Mouse (Mus musculus) CH12.LX (cell line): ENCODE measurements around the gene Atp5l. TPM values are rescaled to one million over a fixed set of nuclear protein-coding genes. Genes with fewer than 3 reads are reported as not detected.

Source experiments
- DNase-seq: peaks from one replicate; pipeline ENCODE4 v3.0.0-alpha.2; 2013; ENCODE audit errors: extremely low read depth
- H3K27ac ChIP-seq: 2 replicates; pipeline ENCODE4 v1.5.1; 2012; ENCODE audit warnings: low read depth, mild to moderate bottlenecking, control low read depth, moderate library complexity; ENCODE audit not compliant: insufficient read depth
- H3K27me3 ChIP-seq: replicated peaks from 2 replicates; pipeline ENCODE3; 2012; ENCODE audit warnings: inconsistent platforms
- H3K36me3 ChIP-seq, 2 experiments: replicated peaks in 1 of 2; 2 replicates each; pipeline versions ENCODE3 to v1.6.1; 2012; ENCODE audit warnings: inconsistent platforms in 1 of 2, low read length in 1 of 2, mild to moderate bottlenecking in 1 of 2, mixed read lengths in 1 of 2, moderate library complexity in 1 of 2; ENCODE audit not compliant: control insufficient read depth in 1 of 2, insufficient read depth in 1 of 2
- H3K4me1 ChIP-seq, 2 experiments: 2 replicates each; pipeline ENCODE4 v1.6.1; 2012; ENCODE audit warnings: inconsistent platforms in 1 of 2, moderate library complexity in 1 of 2; ENCODE audit not compliant: insufficient read depth in 2 of 2, control insufficient read depth in 1 of 2
- H3K4me2 ChIP-seq: 2 replicates; pipeline ENCODE4 v1.6.1; 2012; ENCODE audit warnings: low read depth, mild to moderate bottlenecking, control low read depth; ENCODE audit not compliant: poor library complexity, insufficient read depth, severe bottlenecking
- H3K4me3 ChIP-seq, 3 experiments: fragments of 150-350 bp in 1 of 3; sonication (generic) in 1 of 3; replicated peaks in 1 of 3; 2 replicates each; pipeline versions ENCODE3 to v1.5.1; 2011 to 2012; ENCODE audit warnings: low read depth in 2 of 3, low read length in 2 of 3, mild to moderate bottlenecking in 2 of 3, moderate library complexity in 2 of 3, control low read depth in 1 of 3, improper control_type of control experiment in 1 of 3, inconsistent platforms in 1 of 3, mixed read lengths in 1 of 3; ENCODE audit not compliant: poor library complexity in 1 of 3
- H3K79me2 ChIP-seq: replicated peaks from 2 replicates; pipeline ENCODE4 v1.6.1; 2012; ENCODE audit warnings: mild to moderate bottlenecking, moderate library complexity; ENCODE audit not compliant: control insufficient read depth, poor library complexity, insufficient read depth, severe bottlenecking; ENCODE audit errors: extremely low read depth
- H3K9ac ChIP-seq: 2 replicates; pipeline ENCODE4 v1.6.1; 2012; ENCODE audit warnings: low read depth, mild to moderate bottlenecking, control low read depth, moderate library complexity; ENCODE audit not compliant: insufficient read depth
- H3K9me3 ChIP-seq: replicated peaks from 2 replicates; pipeline ENCODE3; 2012; ENCODE audit warnings: low read length, inconsistent platforms, mixed read lengths
- BHLHE40 ChIP-seq: IDR thresholded peaks from 2 replicates; pipeline ENCODE4 v1.6.1; 2011; ENCODE audit warnings: mild to moderate bottlenecking, low read depth, low read length, improper control_type of control experiment
- CHD1 ChIP-seq: IDR thresholded peaks from 2 replicates; pipeline ENCODE4 v1.6.1; 2012; ENCODE audit warnings: low read depth, low read length, improper control_type of control experiment, inconsistent platforms
- CHD2 ChIP-seq: IDR thresholded peaks from 2 replicates; pipeline ENCODE4 v1.6.1; 2011; ENCODE audit warnings: low read length, improper control_type of control experiment
- E2F4 ChIP-seq: IDR thresholded peaks from 2 replicates; pipeline ENCODE4 v1.6.1; 2011; ENCODE audit warnings: low read depth, low read length, improper control_type of control experiment; ENCODE audit not compliant: insufficient replicate concordance
- ELF1 ChIP-seq: IDR thresholded peaks from 2 replicates; pipeline ENCODE4 v1.6.1; 2014; ENCODE audit warnings: low read depth, mild to moderate bottlenecking, inconsistent platforms, low read length, improper control_type of control experiment
- EP300 ChIP-seq: IDR thresholded peaks from 2 replicates; pipeline ENCODE4 v1.6.1; 2011; ENCODE audit warnings: low read length, improper control_type of control experiment
- ETS1 ChIP-seq: conservative IDR thresholded peaks from 2 replicates; pipeline ENCODE4 v1.6.1; 2012; ENCODE audit warnings: low read depth, mild to moderate bottlenecking, inconsistent platforms, low read length, improper control_type of control experiment, moderate library complexity
- GABPA ChIP-seq: IDR thresholded peaks from 2 replicates; pipeline ENCODE4 v1.6.1; 2012; ENCODE audit warnings: low read depth, low read length, improper control_type of control experiment, inconsistent platforms; ENCODE audit not compliant: insufficient replicate concordance
- HCFC1 ChIP-seq: IDR thresholded peaks from 2 replicates; pipeline ENCODE4 v1.6.1; 2012; ENCODE audit warnings: low read depth, mild to moderate bottlenecking, inconsistent platforms, low read length, improper control_type of control experiment
- IRF4 ChIP-seq: IDR thresholded peaks from 2 replicates; pipeline ENCODE4 v1.6.1; 2014; ENCODE audit warnings: low read depth, mild to moderate bottlenecking, inconsistent platforms, low read length, improper control_type of control experiment
- KAT2A ChIP-seq: IDR thresholded peaks from 2 replicates; pipeline ENCODE4 v1.6.1; 2012; ENCODE audit warnings: low read length, improper control_type of control experiment, inconsistent platforms; ENCODE audit not compliant: insufficient replicate concordance
- MAFK ChIP-seq: IDR thresholded peaks from 2 replicates; pipeline ENCODE4 v1.6.1; 2011; ENCODE audit warnings: low read length, improper control_type of control experiment; ENCODE audit not compliant: insufficient replicate concordance
- MAX ChIP-seq: IDR thresholded peaks from 2 replicates; pipeline ENCODE4 v1.6.1; 2011; ENCODE audit warnings: low read length, improper control_type of control experiment
- MAZ ChIP-seq: IDR thresholded peaks from 2 replicates; pipeline ENCODE4 v1.6.1; 2012; ENCODE audit warnings: low read depth, mild to moderate bottlenecking, inconsistent platforms, low read length, improper control_type of control experiment, moderate library complexity
- MXI1 ChIP-seq: IDR thresholded peaks from 2 replicates; pipeline ENCODE4 v1.6.1; 2011; ENCODE audit warnings: mild to moderate bottlenecking, low read depth, low read length, improper control_type of control experiment
- MYC ChIP-seq: IDR thresholded peaks from 2 replicates; pipeline ENCODE4 v1.6.1; 2011; ENCODE audit warnings: low read depth, mild to moderate bottlenecking, improper control_type of control experiment, low read length
- NELFE ChIP-seq: IDR thresholded peaks from 2 replicates; pipeline ENCODE4 v1.6.1; 2011; ENCODE audit warnings: low read depth, low read length, improper control_type of control experiment
- NRF1 ChIP-seq: IDR thresholded peaks from 2 replicates; pipeline ENCODE4 v1.6.1; 2014; ENCODE audit warnings: low read depth, mild to moderate bottlenecking, inconsistent platforms, low read length, improper control_type of control experiment, moderate library complexity
- PAX5 ChIP-seq: IDR thresholded peaks from 2 replicates; pipeline ENCODE4 v1.6.1; 2012; ENCODE audit warnings: low read length, inconsistent platforms, mixed read lengths
- POLR2AphosphoS2 ChIP-seq: IDR thresholded peaks from 2 replicates; pipeline ENCODE4 v1.6.1; 2011; ENCODE audit warnings: low read depth, low read length, improper control_type of control experiment
- RAD21 ChIP-seq: IDR thresholded peaks from 2 replicates; pipeline ENCODE4 v1.6.1; 2011; ENCODE audit warnings: low read depth, mild to moderate bottlenecking, low read length, improper control_type of control experiment, moderate library complexity
- RCOR1 ChIP-seq: conservative IDR thresholded peaks from 2 replicates; pipeline ENCODE4 v1.6.1; 2012; ENCODE audit warnings: low read depth, mild to moderate bottlenecking, inconsistent platforms, low read length, improper control_type of control experiment
- SIN3A ChIP-seq: IDR thresholded peaks from 2 replicates; pipeline ENCODE4 v1.6.1; 2012; ENCODE audit warnings: low read length, improper control_type of control experiment, inconsistent platforms
- SMC3 ChIP-seq: IDR thresholded peaks from 2 replicates; pipeline ENCODE4 v1.6.1; 2011; ENCODE audit warnings: low read depth, low read length, improper control_type of control experiment
- TBP ChIP-seq: conservative IDR thresholded peaks from 2 replicates; pipeline ENCODE4 v1.6.1; 2011; ENCODE audit warnings: low read depth, low read length, improper control_type of control experiment
- UBTF ChIP-seq: IDR thresholded peaks from 2 replicates; pipeline ENCODE4 v1.6.1; 2012; ENCODE audit warnings: low read depth, mild to moderate bottlenecking, inconsistent platforms, low read length, improper control_type of control experiment, moderate library complexity
- USF1 ChIP-seq: IDR thresholded peaks from 2 replicates; pipeline ENCODE4 v1.6.1; 2014; ENCODE audit warnings: low read depth, mild to moderate bottlenecking, inconsistent platforms, low read length, improper control_type of control experiment
- USF2 ChIP-seq: conservative IDR thresholded peaks from 2 replicates; pipeline ENCODE4 v1.6.1; 2011; ENCODE audit warnings: low read depth, low read length, improper control_type of control experiment
- ZC3H11A ChIP-seq: IDR thresholded peaks from 2 replicates; pipeline ENCODE4 v1.6.1; 2012; ENCODE audit warnings: low read depth, mild to moderate bottlenecking, inconsistent platforms, low read length, improper control_type of control experiment
- ZMIZ1 ChIP-seq: IDR thresholded peaks from 2 replicates; pipeline ENCODE4 v1.6.1; 2012; ENCODE audit warnings: low read depth, mild to moderate bottlenecking, inconsistent platforms, low read length, improper control_type of control experiment
- dilution Hi-C: fragments of 300-500 bp; cut with MboI; formaldehyde crosslinking; loops from 2 replicates; pipeline ENCODE4 v1.14.3; 2020; ENCODE audit warnings: low sequenced_read_pairs; ENCODE audit not compliant: extremely low pct_unique_long_range_greater_than_20kb, extremely low pct_ligation_motif_present
- in situ Hi-C: fragments of 300-500 bp; cut with MboI; formaldehyde crosslinking; loops from 3 replicates; pipeline ENCODE4 v1.14.3; 2019; ENCODE audit warnings: low sequenced_read_pairs, low pct_ligation_motif_present, low pct_unique_long_range_greater_than_20kb, mixed read lengths
- polyA plus RNA-seq: library from polyadenylated mRNA; unstranded; fragments of >175 nt; gene quantifications from 2 replicates; pipeline ENCODE4 v1.2.1, GENCODE M21; 2012; ENCODE audit warnings: low read depth; ENCODE audit not compliant: insufficient read length
- total RNA-seq, 2 experiments: library from RNA; depleted of rRNA; stranded (reverse); fragments of 300-350 nt in 1 of 2; fragments of >200 nt in 1 of 2; gene quantifications; 2 replicates each; pipeline ENCODE4 v1.2.3; 2012 to 2014

Atp5l gene
- total and polyA plus RNA-seq, 3 experiments = 277 to 720 (median 490) TPM

- peak overlapping the region; percentile 48 for H3K4me2 ChIP-seq
- in situ Hi-C loops = no loop called here
- no peak overlapping the region for H3K9ac ChIP-seq
- dilution Hi-C loops = no loop called here
- no peaks in the 10 kb centered on the region for H3K9me3 ChIP-seq
- peaks cover 37 to 92% of the 10 kb centered on the region in 2 experiments for H3K4me1 ChIP-seq
- H3K79me2 ChIP-seq = peaks cover 93% of the 10 kb centered on the region
- TF ChIP-seq RAD21 (no peak), SIN3A (0 out of 2 replicates have a peak, but pooled peaks have one; percentile 43)
- no peak overlapping the region for H3K4me3 ChIP-seq
- no peak for DNase-seq
- peak overlapping the region; percentile 6; the same call in 1 of the 2 replicates for H3K27ac ChIP-seq
- peaks cover 35 to 63% of the 10 kb centered on the region in 2 experiments for H3K36me3 ChIP-seq
- no peaks in the 10 kb centered on the region for H3K27me3 ChIP-seq
Measured at GRCm38 (mm10) chr9:44867664-44868063, 52.9 kb downstream of the Atp5l start.

DNA sequence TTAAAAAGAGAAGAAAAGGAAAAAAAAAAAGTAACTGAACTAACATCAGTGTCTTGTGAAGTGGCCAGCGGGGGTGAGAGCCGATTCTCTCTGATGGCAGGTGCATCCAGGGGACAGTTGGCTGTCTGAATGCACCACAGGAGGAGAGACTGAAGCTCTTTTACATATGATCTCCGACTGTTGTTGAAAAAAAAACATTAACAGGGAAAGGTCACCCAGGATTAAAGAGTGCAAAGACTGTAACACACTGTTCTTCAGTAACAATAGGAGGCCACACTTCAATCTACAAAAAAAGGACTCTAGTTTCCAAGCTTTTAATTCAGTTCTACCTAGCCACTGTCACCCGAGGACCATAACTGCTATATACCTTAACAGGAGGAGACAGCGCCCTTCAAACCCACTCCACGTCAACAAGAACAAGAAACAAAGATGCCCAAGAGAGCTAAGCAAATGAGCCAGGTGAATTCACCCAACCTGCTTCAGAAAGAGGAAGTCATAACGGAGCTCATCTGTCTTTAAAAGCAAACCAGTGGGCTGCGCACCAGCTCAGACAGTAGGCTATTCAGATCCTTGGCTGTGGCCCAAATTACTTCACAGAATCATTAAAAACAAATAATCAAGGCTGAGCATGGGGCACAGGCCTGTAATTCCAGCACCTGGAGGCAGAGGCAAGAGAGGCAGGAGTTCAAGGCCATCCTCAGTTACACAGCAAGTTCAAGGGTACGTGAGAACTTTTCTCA is 53.9 kb downstream of the Atp5l start:
- no peaks in the 10 kb centered on the region for H3K27me3 ChIP-seq
- H3K27ac ChIP-seq = peak overlapping the region; percentile 16
- H3K9me3 ChIP-seq = peaks cover 6% of the 10 kb centered on the region
- in situ Hi-C loops (no loop called here), dilution Hi-C loops (no loop called here)
- DNase-seq = peak; percentile 77
- peaks cover 94% of the 10 kb centered on the region for H3K79me2 ChIP-seq
- peak overlapping the region; percentile 48 for H3K4me2 ChIP-seq
- peaks cover 32 to 82% of the 10 kb centered on the region in 2 experiments for H3K4me1 ChIP-seq
- no peak overlapping the region for H3K9ac ChIP-seq
- H3K4me3 ChIP-seq = no peak overlapping the region
- H3K36me3 ChIP-seq = peaks cover 39 to 65% of the 10 kb centered on the region in 2 experiments
- TF ChIP-seq MAX (no peak), RAD21 (no peak), UBTF (no peak), E2F4 (no peak), ZC3H11A (no peak), GABPA (no peak), SIN3A (peak; percentile 69), SMC3 (no peak; the same call in 1 of the 2 replicates), MYC (0 out of 2 replicates have a peak, but pooled peaks have one; percentile 41), IRF4 (peak; percentile 50; the same call in 1 of the 2 replicates), MXI1 (peak; percentile 67; the same call in 1 of the 2 replicates), ELF1 (no peak), TBP (0 out of 2 replicates have a peak, but pooled peaks have one; percentile 47), HCFC1 (no peak), RCOR1 (no peak; the same call in 1 of the 2 replicates), NELFE (no peak), NRF1 (no peak; the same call in 1 of the 2 replicates), USF2 (no peak), POLR2AphosphoS2 (no peak), CHD2 (no peak), PAX5 (no peak), BHLHE40 (peak; percentile 45), ETS1 (peak; percentile 54; the same call in 1 of the 2 replicates), CHD1 (0 out of 2 replicates have a peak, but pooled peaks have one; percentile 67), MAFK (no peak), USF1 (no peak), KAT2A (no peak), ZMIZ1 (no peak), MAZ (peak; percentile 45; the same call in 1 of the 2 replicates), EP300 (peak; percentile 71)
